Mouse (Mus musculus) R1 (cell line): ENCODE data around the gene Gm12666.
"Not testable (repeated sequence)": the region's sequence is repeated elsewhere in the genome, so short reads cannot be mapped to it uniquely, and the experiment has no call there.

Experiments used
- DNase-seq: peaks from one replicate; pipeline ENCODE4 v3.0.0-alpha.2; 2018; ENCODE audit warnings: low read depth, low spot score

The Gm12666 gene

DNA sequence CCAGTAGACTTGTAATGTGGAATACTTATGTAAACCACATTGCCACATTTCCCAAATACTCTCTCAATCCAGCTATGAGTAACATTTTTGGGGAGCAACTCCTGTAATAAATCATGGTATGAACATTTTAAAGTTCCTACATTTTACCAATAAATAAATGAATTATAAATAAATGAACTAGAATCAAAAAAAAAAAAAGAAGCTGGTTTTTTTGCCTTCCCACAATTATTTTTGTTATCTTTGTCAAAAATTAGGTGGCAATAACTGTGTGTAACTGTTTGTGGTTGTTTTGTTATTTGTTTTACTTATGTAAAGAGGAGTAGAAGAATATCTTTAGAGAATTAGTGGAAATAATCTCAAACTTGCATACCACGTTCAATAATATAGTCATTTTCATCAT lies at the start of gene Gm12666:
Gene Gm12666 (minus strand): TSS at position 101 of the 400 bp plus-strand sequence.
- not testable (repeated sequence) for DNase-seq

DNA sequence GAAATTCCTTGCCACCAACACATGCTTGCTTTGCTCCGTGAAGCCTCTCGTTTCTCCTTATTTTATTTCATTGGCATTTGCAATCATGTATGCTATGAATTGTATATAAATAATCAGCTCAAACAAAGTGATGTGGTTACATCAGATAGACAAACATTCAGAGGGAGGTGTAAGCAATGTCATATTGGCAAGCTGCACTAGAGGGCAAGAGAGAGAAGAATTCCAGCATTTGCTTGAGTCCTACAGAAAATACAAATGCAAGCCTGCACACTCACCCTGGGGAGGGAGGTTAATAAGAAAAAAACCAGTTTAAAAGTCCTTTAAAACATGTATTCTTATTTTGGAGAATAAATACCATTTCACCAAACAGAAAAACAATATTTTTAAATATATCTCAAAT lies 34.8 kb upstream of the Gm12666 start:
- no peak for DNase-seq

DNA sequence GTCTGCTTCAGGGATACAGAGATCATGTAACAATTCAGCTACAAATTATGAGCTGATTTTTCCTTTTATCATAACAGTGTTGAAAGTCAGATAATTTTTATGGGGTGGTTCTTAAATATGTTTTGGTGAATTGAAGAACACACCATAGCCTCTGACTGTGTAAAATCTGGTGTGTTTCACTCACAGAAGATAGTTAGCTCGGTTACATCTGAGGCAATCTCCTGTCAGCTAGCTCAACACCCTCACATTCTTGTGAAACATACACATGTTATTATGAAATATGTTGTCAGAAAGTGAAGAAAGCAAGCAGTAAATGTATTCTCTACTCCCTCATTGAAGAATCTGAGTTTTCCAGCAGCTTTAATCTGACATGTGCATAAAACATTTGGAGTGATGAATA lies 24.7 kb upstream of the Gm12666 start:
- no peak for DNase-seq

DNA sequence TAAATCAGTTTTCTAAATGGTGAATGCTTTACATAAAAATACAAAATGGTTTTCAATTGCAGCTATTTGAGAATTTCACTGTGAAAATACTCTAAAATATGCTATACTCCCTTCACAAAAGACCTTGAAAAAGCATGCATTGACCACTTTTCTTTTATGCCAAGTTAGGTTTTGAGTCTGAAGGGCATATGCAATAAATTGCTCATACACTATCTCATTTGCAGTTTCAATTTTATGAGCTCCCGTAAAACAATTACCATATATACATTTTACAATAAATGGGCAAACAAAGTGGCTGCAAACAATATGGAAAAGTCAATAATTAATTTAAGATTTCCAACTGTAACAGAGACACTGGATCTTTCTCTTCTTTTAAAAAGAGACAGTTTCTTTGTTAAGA lies 38.9 kb downstream of the Gm12666 start:
- DNase-seq = no peak

DNA sequence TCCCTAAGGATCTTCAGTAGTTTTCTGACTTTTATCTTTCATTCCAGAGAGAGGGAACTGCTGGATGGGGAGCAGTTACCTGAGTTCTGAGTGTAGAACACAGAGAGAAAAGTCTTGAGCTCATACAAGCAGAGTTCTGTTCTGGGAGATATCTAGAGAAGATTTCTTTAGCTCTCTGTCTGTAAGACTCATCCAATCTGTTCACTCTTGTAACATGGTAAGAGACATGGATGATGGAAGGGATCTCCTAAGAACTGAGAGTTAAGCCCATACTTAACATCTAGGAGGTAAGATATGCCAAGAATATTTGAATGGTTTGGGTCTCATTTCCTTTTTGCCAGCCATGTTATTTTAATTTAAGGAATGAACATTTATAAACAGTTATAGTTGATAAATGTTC lies 44.4 kb downstream of the Gm12666 start, which contains the start of gene Izumo3:
Gene Izumo3 (minus strand): TSS at position 101 of the 400 bp plus-strand sequence.
- no peak for DNase-seq
